In the genomic region with DNA sequence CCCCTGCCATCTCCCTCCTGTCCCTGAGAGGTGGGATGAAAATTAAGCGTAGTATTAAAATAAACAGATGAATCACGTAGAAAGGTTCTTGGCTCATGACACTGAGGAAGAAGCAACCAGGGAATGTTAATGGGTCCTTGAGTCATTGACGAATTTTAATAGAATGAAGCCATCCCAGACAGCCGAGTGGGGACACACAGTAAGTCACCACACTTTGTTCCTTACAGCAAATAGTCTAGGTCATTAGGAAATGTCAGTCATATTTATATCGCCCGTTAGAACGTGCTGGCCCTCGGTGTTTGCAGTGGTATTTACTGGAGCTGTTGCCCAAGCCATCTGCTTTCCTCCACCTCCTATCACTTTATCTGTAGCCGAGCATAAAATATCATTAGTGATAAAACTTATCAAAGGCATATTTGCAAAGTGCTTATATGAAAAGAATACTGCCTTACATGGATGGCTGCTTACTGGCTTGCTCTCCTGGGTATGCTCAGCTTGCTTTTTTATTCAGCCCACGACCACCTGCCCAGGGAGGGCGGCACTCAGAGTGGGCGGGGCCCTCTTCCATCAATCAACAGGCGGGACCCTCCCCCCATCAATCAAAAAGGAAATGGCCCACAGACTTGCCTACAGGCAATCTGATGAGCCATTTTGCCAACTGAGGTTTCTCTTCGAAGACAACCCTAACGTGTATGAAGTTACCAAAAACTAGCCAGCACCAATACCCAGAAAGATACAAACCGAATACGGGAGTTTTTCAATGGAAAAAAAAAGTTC, we compare ENCODE assay signal across 15 mouse cellular contexts.
"Had no signal": no experiment of that assay in that cellular context is flagged by ENCODE, and none has a peak within 500 bp of the region (broad histone marks: within the 10 kb centered on the region; RNA-seq: fewer than 3 reads in every experiment).

No protein-coding gene starts in this region.

- H3K9me3 ChIP-seq: limb, embryonic 10.5 days; limb, embryonic 13.5 days; liver, embryonic 13.5 days had no signal

- DNase-seq: kidney, postnatal 25 days; layer of hippocampus, adult 9-11 months; liver; liver, embryonic 13.5 days; lung, adult 2 months; lung, postnatal 36 days; midbrain, embryonic 14.5 days; thymus, adult 18-20 months; thymus, postnatal 36 days had no signal

- H3K4me3 ChIP-seq: layer of hippocampus, adult 2 months; limb, embryonic 10.5 days; limb, embryonic 13.5 days; liver, embryonic 13.5 days; megakaryocyte, embryonic 14.5 days had no signal

- H3K9ac ChIP-seq: limb, embryonic 13.5 days; liver, embryonic 13.5 days had no signal

- H3K4me2 ChIP-seq: limb, embryonic 13.5 days; liver, embryonic 13.5 days; midbrain, embryonic 11.5 days had no signal

- H3K36me3 ChIP-seq: limb, embryonic 10.5 days; limb, embryonic 13.5 days; liver, embryonic 13.5 days had no signal

- H3K27ac ChIP-seq: kidney, postnatal 0 days; layer of hippocampus, adult 2 months; limb, embryonic 10.5 days; limb, embryonic 13.5 days; liver, embryonic 13.5 days had no signal

- H3K27me3 ChIP-seq: limb, embryonic 13.5 days; liver, embryonic 13.5 days; megakaryocyte, embryonic 14.5 days had no signal
